Mouse (Mus musculus) brain, adult 2 months (tissue): ENCODE results near the gene B9d2.

Source experiments
- DNase-seq: peaks from one replicate; pipeline ENCODE4 v3.0.0; 2011; ENCODE audit warnings: low read depth, low spot score

The B9d2 gene

DNA sequence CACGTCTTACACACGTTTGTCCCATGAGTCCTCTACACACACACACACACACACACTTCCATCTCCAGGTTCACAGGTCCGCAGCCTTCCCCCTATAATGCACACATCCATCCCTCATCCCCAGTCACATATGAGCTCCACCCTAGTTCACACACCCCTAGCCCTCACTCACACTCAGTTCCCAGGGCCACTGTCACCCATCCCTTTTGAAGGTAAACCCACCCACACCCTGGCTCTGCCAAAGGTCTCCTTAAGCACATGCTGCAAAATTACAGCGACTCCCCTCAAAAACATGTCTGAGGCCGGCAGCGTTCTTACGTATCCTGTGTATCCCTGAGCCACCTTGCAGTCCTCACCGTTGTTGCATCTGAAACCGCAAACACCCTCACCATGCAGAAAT is 6.3 kb upstream of the B9d2 start:
- peak; percentile 31 for DNase-seq

DNA sequence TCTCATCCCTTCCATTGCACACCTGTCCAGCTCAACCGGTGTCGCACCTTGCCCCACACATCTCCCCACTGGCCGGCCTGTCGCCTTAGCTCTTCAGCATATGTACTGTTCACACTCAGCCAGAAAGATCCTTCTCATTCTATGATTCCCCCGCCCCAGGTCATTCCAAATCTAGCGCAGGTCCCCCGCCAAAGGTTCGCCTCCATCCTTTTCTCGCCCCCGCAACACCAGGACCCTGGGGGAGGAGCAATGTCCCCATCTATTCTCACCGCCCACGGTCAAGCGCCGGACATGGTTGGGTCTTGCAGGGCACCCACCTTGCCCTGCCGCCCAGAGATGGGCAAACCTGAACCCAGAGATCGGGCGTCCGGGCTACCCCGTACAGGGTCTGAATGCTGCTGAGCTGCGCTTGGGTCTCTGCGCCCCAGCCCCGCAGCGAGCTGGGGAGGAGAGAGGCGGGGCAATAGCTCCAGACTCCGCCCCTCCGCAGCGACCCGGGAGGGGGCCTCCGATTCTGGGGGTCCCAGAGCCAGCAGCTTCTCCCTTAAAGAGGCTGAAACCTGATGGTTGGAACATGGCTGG is 5.8 kb upstream of the B9d2 start, which contains the start of gene Tmem91:
Gene Tmem91 (minus strand): TSS at position 448 of the 582 bp plus-strand sequence.
- peak; percentile 14 for DNase-seq

DNA sequence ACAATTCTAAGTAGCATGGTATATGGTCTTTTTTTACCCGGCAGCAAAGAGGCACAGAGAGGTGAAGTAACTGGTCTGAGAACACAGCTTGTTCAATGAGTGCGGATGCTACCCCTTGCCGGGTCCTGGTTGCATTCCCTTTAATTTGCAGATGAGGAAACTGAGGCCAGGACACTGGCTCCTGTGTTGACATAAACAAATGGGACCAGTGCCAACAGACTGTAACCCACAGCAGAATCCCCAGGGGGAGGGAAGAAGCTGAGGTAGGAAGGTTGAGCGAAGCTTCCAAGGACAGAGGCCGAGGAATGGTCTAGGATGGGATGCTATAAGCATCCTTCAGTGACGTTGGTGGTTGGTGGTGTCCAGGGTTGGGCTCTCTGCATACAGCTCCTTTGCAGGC is 5.2 kb upstream of the B9d2 start:
- no peak for DNase-seq

DNA sequence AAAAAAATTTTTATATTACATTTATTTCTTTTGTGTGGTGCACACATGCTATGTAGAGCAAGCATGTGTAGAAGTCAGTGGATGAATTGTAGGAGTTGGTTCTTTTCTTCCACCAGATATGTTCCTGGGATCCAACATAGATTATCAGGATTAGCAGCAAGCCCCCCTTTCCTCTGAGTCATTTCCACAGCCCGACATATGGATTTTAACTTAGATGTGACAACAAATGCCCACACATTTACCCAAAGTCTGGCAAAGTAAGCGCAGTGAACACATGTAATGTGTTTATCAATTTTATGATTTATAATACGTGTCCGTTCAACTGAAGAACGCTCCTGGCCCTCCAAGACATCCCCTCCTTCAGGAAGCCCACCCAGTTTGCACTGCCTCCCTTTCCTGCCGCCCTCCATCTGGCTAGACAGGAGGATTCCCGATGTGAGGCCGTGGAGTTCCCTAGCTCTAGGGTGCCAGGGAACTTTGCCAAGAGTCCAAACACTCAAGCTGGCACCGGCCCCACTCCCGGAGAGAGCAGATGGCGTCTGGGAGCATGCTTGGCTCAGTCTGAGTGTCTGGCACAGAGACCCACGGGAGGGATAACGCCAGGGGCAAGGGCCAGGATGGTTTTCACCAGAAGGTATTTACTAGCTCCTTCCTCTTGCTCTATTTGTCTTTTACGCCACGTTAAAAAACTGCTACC is 4.3 kb upstream of the B9d2 start:
- DNase-seq: peak; percentile 97

DNA sequence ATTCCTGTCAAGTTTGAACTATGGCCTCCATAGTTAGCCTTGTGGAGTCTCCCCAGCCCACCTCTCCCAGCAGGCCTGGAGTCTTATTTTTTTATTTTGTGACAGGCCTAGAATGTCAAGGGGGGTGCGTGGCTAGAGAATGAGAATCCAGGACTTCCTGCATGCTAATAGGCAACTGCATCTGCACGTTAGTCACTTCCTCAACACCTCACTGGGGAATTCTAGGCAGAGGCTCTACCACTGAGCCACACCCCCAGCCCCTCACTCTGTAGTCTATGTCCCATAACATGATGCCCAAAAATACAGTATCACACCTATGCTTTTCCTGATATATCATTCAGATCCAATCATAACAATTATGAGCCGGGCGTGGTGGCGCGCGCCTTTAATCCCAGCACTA is 3.6 kb upstream of the B9d2 start:
- DNase-seq: no peak

DNA sequence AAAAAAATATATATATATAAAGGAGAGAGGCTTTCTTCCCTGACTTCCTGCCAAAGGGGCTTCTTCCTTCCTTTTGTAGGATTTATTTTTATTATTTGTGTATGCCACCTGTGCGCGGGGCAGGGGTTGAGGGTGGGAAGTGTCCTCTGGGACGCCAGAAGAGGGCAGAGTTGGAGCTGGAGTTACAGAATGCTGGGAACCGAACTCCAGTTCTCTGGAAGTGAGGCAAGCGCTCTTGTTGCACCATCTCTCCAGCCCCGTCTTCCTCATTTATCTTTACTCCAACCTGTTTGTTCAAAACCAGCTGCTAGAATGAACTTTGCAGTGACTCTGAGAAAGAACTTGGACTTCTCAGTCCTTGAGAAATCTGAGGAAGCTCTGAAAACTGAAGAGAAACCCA is 609 bp upstream of the B9d2 start:
- peak; percentile 35 for DNase-seq

DNA sequence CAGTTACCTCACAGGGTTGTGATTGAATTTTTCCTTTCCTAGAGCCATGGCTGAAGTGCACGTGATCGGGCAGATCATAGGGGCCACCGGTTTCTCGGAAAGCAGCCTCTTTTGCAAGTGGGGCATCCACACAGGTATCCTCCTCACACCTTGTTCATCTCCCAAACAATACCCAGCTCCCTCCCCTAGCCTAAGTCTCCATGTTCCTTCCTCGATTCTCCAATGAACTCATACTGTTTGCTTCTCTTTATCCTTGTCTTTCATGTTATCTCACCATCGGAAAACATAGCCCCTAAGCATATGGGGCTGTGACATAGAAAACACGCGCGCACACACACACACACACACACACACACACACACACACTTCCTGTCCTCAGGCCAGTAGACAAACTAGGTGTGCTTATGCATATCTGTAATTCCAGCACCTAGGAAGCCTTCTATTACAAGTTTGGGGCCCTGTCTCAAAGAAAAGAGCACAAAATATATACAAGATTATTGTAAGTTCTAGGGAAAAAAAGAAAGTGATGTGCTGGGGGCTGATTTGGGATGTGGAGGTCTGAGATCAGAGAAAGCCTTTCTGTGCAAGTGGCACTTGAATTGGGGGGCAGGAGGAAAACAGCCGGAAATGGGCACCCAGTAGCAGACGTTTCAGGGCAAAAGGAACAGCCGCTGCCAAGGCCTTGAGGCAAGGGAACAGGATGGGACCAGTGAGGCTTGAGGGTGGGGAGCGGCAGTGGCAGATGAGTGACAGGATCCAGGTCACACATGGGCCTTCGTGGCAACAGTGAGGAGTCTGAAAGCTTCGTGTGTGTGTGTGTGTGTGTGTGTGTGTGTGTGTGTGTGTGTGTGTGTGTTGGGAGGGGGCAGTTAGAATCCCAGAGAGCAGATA is 1.0 kb downstream of the B9d2 start:
- DNase-seq: no peak

DNA sequence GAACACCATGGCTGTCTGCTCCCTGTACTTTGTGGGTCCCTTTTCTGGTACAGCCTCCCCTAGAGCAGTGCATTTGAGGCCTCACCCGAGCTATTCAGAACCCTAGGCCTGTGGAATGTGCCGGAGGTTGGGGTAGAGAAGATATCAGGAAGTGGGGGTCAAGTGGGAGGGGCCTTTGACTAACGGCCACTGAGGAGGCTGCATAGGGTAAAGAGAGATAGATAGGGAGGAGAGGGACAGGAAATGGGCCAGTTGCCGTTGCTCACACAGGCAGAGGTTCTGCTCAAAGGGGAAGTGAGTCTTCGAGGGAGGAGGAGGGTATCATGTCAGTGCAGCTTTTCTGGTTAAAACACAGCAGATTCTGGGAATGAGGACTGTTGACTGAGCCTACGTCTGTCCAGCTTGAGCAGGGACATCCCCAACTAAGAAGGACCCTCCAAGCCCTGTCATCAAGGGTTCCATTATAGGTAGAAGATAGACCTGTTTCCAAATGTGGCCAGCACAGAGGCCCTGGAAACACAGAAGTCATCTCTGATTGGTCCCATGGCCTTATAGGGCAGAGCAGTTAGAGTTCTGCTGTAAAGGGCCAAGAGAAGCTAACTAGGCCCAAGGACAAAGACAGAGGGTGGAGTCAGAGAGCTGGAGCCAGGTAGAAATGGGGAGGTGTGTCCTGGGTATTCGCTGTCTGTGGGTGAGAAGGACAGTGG is 3.0 kb downstream of the B9d2 start:
- DNase-seq: peak; percentile 17

DNA sequence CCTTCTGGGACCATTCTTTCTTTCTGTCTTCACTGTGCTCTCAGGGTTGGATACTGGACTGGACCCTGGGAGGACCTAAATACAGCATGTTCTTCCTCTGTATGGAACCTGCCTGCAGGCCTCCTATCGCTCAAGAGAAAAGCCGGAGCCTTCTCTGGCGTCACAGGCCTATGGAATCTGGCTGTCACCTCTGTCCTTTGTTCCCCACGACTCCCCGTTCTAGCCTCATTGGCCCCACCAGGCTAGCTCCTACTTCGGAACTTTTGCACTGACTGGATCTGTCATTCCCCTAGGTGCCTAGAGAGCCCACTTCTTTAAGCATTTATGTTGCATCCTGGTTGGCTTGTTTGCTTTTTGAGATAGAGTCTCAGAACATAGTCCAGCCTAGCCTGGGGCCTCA is 4.1 kb downstream of the B9d2 start:
- DNase-seq: no peak

DNA sequence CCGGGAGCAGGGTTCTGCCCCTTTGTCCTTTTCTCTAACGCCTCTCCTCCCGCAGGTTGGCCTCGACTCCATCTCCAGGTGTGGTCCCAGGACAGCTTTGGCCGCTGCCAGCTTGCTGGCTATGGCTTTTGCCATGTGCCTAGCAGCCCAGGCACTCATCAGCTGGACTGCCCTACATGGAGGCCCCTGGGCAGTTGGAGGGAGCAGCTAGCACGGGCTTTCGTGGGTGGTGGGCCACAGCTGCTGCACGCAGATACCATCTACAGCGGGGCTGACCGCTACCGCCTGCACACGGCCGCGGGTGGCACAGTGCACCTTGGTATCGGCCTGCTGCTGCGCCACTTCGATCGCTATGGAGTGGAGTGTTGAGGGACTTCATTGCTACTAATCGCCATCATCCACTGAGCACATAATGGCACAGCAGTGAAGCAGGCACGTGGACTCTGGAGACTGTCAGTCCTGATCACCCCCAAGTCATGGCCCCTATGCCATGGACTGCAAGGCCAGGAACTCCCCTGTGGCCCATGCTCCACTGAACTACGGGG is 5.4 kb downstream of the B9d2 start:
- no peak for DNase-seq

DNA sequence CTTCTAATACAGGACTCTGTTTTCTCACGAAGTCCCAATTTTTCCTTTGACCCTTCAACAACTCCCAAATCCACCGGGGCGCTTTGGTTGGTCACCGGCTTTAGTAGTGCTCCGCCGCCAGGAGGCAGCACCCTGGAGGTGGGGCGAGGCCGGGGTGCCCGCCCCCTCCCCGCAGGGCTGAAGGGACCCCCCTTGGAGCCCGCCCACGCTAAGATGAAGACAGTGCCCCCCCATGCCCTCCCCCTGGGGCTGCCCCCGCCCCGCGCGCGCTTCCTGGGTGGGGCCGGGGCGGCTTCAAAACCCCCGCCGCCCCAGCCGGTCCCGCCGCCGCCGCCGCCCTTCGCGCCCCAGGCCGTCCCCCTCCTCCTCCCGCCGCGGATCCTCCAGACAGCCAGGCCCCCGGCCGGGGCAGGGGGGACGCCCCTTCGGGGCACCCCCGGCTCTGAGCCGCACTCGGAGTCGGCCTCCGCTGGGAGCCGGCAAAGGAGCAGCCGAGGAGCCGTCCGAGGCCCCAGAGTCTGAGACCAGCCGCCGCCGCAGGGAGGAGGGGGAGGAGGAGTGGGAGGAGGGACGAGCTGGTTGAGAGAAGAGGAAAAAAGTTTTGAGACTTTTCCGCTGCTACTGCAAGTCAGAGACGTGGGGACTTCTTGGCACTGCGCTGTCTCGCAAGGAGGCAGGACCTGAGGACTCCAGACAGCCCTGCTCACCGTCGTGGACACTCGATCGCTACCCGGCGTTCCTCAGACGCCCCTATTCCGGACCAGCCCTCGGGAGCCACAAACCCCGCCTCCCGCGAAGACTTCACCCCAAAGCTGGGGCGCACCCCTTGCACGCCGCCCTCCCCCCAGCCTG is 6.3 kb downstream of the B9d2 start, which contains the start of gene Tgfb1:
Gene Tgfb1 (plus strand): TSS at position 323 of the 852 bp plus-strand sequence.
- peak; percentile 32 for DNase-seq

DNA sequence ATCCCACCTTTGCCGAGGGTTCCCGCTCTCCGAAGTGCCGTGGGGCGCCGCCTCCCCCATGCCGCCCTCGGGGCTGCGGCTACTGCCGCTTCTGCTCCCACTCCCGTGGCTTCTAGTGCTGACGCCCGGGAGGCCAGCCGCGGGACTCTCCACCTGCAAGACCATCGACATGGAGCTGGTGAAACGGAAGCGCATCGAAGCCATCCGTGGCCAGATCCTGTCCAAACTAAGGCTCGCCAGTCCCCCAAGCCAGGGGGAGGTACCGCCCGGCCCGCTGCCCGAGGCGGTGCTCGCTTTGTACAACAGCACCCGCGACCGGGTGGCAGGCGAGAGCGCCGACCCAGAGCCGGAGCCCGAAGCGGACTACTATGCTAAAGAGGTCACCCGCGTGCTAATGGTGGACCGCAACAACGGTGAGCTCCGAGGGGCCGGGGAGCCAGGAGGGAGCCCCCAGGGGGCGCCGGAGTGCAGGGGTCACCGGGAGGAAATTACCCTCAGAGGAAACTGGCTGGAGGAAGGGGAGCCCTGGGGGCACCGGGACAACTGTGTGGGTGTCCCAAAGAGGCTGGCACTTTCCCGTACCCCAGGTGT is 7.3 kb downstream of the B9d2 start:
- DNase-seq: no peak

DNA sequence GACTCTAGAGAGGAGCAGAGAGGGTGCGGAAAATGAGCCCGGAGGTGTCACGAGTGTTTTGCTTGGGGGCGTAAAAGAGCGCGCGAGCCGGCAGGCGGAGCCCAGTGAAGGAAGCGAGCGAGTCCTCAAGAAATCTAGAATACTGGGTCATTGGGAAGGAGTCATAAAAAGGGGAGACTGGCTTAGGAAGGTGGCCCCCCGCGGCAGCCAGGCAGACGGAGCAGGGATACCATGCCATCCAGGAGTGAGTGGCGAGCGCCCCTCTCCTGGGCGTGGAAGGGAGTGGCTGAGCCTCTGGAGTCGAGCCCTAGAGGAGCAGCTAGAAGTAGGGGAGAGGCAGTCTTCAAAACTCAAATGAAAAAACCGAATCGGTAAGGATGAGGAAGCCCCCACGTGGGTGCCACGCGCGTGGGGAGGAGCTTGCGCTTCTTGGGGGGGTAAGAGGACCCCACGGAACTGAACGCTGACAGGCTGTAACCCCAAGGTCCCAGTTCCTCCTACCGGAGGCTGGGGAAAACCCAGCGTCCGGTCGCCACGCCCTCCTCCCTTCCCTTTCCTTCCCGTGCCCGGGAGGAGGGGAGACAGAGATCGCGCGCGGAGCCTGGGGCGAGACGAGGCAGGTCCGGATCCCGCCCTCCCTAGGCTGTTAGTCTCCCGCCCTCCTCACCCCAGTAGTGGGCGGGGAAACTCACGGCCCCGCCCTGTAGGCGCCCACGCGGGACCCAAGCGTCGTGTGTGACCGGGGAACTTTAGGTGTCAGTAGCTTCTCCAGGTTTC is 8.4 kb downstream of the B9d2 start:
- DNase-seq: peak; percentile 42

DNA sequence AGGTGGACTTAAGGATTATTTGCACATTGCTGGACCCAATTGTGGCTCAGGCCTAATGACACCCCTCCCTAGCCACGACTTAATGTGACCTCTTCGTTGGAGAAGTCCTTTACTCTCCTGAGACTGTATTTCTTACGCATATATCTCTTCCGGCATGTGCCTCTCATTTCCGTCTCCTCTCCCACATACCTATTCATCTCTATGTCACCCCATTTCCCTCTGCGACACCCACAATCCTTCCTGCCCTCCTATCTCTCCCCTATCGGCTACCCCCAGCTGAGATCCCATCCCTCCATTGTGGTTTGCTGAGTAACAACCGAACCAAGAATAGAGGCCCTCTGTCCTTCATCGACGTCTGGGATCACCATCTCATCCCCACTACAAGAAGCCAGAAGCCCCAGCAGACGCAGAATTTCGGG is 9.0 kb downstream of the B9d2 start:
- DNase-seq: no peak

DNA sequence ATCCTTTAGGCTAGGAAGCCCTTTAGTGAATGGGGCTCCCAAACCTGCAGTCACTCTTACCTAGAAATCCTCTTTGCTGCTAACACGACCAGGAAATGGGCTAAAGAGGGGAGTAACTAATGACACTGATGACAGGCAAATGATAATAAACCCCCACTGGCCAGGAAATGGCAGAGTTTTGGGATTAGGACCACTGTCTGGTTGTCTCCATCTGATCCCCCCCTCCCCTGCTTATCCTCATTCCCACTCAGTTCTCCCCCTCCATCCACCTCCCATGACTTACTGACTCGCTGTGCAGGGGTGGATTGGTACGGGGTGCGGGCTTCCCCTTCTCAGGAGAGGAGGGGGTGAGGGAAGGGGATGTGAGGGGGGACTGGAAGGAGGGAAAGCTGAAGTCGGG is 9.5 kb downstream of the B9d2 start:
- DNase-seq: no peak

DNA sequence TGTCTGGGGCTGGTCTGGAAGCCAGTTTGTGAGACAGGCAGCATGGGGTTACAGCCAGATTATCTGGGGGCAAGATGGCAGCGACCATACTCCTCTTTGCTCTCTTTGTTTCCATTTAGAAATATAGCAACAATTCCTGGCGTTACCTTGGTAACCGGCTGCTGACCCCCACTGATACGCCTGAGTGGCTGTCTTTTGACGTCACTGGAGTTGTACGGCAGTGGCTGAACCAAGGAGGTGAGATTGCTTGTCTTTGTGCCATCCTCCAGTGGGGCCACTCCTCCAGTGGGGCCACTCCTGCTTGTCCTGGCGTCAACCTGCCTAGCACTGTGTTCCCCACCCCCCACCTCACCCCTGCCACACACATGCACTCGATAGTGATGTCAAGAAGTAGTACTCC is 13.5 kb downstream of the B9d2 start:
- DNase-seq: no peak

DNA sequence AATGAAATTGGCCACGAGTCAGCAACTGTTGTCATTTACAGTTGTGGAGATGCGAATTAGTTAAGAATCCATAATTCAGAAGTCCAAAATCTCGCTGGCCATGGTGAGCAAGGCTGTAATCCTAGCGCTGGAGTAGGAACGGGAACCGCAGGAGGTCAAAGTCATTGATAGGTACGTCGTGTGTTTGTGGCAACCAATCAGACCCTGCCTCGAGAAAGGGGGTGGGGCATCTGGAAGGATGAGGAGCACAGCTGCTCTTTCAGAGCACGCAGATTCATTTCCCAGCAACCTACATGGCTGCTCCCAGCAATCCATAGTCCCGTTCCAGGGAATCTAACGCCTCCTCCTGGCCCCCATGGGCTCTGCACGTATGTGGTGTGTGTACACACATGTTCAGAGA is 19.3 kb downstream of the B9d2 start:
- no peak for DNase-seq

DNA sequence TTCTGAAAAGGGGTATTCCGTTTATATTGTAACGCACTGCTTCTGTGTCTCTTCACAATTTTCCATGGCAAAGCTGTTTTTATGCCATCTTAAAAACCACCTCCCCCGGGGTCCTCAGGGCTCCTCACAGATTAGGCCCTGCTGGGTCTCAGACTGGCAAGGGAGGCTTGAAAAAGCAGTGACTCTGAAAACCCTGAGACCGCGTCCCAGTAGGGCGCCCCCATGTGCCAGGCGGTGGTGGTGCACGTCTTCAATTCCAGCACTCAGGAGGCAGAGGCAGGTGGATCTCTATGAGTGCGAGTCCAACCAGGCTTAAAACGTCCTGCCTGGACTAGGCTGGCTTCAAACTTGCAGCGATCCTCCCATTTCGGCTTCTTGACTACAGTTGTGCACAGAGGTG is 20.2 kb downstream of the B9d2 start:
- no peak for DNase-seq

DNA sequence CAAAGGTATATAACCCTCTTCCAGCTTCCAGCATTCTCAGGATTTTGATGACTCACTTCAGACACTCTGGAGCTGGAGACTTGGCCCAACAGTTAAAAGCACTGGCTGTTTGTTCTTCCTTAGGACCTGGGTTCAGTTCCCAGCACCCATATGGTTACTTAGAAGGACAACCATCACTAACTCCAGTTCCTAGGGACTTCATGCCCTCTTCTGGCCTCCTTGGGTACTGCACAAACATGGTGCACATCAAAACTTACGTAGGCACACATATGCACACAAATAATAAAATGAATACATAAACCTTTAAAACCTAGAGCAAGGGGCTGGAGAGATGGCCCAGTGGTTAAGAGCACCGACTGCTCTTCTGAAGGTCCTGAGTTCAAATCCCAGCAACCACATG is 21.8 kb downstream of the B9d2 start:
- DNase-seq: no peak
